Mouse (Mus musculus): Measurements from ENCODE around the gene Pcca.
"Not testable (repeated sequence)": the region's sequence is repeated elsewhere in the genome, so short reads cannot be mapped to it uniquely, and the experiment has no call there.

The Pcca gene

DNA sequence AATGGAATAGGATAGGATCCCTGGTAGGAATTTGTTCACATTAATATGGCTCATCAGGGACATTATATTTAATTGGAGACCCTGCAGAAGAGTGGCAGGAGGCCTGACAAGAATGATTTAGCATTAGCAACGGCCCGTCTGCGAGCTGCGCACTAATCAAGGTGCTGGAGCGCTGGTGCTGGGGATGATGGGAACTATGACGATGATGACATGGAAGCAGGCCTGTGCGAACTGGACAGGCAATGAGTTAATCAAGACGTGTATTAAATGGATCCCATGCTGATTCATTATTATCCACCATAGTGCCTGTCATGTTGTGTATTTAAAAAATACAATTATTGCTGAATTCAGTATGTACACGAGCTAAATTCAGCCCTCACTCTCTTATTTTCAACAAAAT, 36.7 kb downstream of the Pcca start:
- no peak for DNase-seq

DNA sequence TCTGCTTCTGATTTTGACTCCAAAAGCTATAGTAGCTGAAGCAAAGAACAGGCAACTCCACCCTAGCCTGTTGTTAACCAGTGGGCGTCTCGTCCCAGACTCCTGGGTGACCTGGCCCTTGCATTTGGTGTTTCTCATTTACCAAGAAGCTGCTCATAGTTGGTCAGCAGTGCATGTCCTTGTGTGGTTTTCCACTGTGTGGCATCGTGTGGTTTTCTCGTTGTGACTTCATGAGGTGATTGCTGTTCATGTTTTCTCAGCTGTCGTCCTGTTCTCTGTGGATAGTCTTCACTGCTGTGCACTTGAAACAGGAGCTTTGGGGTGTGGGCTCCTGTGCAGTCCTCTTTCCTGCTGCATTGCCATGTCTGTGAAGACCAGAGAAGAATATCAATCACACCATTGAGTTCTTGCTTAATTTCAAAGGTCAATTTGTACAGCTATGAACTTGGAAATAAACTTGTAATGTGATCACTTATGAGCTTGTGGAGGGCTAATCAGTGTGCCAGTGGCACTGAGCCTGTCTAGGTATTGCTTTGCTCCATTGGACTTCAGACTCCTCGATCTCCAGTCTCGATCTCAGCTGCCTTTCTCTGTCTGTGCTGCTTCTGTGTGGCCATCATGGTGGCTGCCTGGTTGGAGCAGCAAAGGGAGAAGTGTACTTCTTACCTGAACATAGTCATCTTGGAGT, 40.1 kb downstream of the Pcca start:
- DNase-seq, result no peak

DNA sequence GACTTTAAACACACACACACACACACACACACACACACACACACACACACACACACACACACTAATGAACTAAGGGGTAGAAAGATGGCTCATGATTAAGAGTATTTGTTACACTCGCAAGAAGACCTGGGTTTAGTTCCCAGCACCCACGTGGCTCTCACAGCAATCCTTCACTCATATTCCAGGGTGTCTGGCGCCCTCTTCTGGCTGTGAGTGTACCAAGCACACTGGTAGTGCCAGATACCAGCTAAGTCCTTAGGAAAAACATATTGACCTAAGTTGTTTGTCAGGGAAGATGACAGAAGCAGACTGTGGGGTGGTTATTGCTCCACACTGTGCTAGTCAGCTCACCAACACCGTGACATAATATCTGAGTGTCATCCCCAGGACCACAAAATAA, 43.7 kb downstream of the Pcca start:
- no peak for DNase-seq

GRCm38 (mm10) chr14:122582057-122582456, 47.9 kb downstream of the Pcca start:
- DNase-seq, result no peak

DNA sequence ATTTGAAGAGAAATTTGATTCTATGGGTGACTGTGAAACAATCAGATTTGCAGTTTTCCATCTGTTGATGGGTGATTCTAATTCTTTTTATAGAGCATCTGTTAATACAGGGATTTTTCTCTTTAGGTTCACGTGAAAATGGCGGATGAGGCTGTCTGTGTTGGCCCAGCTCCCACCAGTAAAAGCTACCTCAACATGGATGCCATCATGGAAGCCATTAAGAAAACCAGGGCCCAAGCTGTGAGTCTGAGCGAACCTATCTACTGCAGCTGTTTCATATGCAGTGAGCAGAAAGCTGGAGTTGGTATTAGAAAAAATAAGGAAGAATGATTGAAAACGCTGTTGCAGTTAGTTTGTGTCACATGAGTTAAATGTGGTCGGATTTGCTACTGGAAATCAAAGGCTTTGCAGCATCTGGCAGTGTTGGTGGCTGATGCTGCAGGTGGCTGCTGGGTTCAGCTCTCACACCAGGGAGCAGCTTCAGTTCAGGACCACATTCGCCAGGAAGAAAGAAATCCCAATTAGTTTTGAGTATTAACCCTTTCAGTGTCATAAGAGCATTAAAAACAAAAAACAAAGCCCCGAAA, 48.5 kb downstream of the Pcca start:
- DNase-seq, result no peak

GRCm38 (mm10) chr14:122584087-122584486, 50.0 kb downstream of the Pcca start:
- DNase-seq, result not testable (repeated sequence)

DNA sequence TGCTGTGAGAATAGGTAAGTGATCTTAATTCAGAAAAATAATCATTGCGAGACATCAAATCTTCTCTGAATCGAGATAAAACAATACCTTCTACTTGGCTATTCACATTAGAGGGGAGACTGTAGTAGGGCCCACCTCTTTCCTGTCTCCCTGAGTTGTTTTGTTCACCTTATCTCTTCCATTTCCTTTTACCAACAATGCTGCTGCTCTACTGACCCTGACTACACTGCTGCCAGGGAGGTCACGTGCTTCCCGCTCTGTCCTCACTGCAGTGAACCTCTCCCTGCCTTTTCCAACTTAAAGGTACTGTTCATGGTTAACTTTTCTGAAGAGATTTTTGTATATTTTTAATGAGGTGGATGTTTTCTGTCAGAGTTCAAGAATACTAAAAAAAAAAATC, 52.8 kb downstream of the Pcca start:
- DNase-seq, result no peak

GRCm38 (mm10) chr14:122597534-122597933, 63.4 kb downstream of the Pcca start:
- DNase-seq, result no peak

DNA sequence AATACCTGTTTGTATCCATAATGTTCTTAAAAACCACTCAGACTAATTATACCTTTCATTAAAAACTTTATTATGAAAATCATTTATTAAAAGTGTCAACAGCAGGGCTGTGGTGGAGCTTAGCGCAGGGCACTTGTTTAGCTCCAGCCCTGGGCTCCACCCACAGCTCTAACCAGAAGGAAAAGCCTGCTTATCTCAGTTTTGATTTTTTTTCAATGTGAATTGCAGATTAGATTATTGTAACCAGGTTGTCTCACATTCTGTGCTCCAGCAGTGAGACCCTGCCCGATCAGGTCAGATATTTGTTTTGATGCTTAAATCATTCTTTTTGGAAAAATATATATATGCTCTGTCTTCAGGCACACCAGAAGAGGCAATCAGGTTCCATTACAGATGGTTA, 64.7 kb downstream of the Pcca start:
- no peak for DNase-seq

- DNase-seq, result no peak
Observed at GRCm38 (mm10) chr14:122599839-122600238, 65.7 kb downstream of the Pcca start.

DNA sequence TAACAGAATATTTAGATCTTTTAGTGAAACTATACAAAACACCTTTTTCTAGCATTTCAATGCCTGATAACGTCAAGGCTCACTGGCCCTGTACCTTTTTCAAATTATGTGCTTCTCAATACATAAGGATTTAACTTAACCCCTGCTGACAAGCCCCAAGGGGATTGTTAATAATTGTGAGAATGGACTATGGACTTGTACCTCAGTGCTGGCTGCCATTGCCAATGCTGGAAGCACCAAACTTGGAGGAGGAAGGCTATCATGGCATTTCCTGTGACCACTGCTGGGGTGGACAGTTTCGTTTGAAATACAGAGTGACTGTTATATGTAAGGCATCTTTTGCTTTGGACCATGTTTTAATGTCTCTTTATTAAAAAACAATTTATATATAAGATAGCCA, 68.6 kb downstream of the Pcca start:
- DNase-seq, result no peak

GRCm38 (mm10) chr14:122606499-122606898, 72.4 kb downstream of the Pcca start:
- no peak for DNase-seq

DNA sequence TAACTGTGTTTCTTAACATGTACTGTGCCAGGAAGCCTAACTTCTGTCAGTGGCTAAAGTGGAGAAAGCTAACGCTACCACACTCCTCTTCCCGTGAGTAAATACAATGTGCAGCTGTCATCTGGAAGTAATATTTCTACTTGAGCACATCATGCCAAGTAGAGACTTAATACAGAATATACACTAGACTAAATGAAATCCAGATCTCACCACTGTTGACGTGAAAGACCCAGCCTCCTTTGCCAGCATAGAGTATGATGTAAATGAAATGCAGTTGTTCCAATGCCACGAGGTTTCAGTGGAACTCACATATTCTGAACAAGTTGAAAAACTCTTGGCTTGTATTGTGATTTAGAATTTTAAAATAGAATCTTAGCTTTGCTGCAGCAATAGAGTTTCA, 73.3 kb downstream of the Pcca start:
- no peak for DNase-seq

DNA sequence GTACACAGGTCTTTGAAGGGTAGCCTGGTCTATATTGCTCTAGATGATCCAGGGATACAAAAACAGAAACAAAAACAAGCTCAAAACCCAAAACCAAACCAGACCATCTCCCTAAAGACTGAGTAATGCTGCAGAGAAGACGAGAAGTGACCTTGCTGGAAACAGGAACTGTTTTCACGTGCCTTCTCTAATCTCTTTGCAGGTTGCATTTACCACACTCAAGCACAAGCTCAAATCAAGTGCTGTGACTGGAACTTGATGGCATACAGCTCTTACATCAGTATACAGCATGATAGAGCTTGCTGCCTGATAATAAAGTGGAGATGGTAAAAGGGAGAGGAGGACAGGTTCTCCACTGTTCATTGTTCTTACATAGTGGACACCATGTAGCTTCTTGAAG, 74.2 kb downstream of the Pcca start:
- DNase-seq, result no peak

- DNase-seq, result no peak
Observed at GRCm38 (mm10) chr14:122611035-122611434, 76.9 kb downstream of the Pcca start.

DNA sequence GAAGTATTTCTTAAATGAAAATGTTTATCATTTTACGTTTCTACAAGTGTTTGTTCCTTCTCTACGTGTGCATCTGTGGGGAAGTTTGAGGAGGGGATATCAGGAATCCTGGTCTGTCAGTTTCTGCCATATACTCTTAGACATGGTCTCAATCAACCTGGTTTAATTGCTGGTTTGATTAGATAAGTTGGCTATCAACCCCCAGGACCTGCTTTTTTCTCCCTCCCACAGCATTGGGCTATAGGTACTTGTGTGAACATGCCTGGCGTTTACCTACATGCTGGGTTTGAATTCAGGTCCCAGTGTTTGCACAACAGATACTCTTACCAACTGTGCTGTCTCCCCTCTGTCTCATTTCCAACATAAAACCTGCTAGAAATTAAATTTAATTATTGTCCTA, 78.2 kb downstream of the Pcca start:
- DNase-seq, result no peak

GRCm38 (mm10) chr14:122617656-122618055, 83.5 kb downstream of the Pcca start:
- DNase-seq, result no peak

- no peak for DNase-seq
Observed at GRCm38 (mm10) chr14:122633416-122633815, 99.3 kb downstream of the Pcca start.

DNA sequence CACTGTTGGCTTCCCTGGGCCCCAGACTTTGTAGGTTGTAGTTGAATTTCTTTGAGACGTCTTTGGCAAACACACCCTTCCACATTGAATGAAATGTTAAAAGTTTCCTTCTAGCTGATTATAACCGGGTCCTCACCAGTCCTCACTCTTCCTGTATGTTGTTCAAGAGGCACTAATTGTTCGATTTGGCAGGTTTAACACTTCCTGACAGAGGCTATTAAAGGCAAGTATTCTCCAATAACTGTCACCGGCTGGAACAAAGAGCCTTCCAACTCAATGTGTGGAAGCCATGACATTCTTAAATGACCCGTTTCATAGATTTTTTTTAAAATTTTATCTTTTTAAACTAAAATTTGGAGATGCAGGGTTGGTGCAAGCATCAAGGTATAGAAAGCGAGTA, 102.5 kb downstream of the Pcca start:
- no peak for DNase-seq

GRCm38 (mm10) chr14:122637798-122638555, 103.9 kb downstream of the Pcca start:
- DNase-seq, result no peak

- no peak for DNase-seq
Observed at GRCm38 (mm10) chr14:122639168-122639720, 105.1 kb downstream of the Pcca start.

GRCm38 (mm10) chr14:122642432-122642831, 108.3 kb downstream of the Pcca start:
- no peak for DNase-seq

- no peak for DNase-seq
Observed at GRCm38 (mm10) chr14:122648214-122648613, 114.1 kb downstream of the Pcca start.

All from right cerebral cortex, postnatal 14 days (tissue).